Mouse (Mus musculus): ENCODE data around the gene Ncor2. TPM values are rescaled to one million over a fixed set of nuclear protein-coding genes. Genes with fewer than 3 reads are reported as not detected.

Ncor2 gene
- polyA plus RNA-seq, 1 experiment from 2014 or later = 34.9 TPM

- Histone ChIP-seq H3K4me1 (peaks cover 30% of the 10 kb centered on the region), H3K9ac (no peak overlapping the region), H3K4me2 (replicated peaks) (no peak overlapping the region), H3K36me3 (no peaks in the 10 kb centered on the region), H3K27ac (no peak overlapping the region), H3K27me3 (no peaks in the 10 kb centered on the region), H3K4me3 (no peak overlapping the region), H3K9me3 (no peaks in the 10 kb centered on the region)
- ATAC-seq (ENCODE audit: low FRiP score, low read depth) = no peak
- 38% methylated on average over 12 of the region's 12 CpGs for WGBS
These were observed 10.0 kb upstream of the Ncor2 start for GRCm38 (mm10) chr5:125188812-125189598.

- peak overlapping the region; percentile 35; the same call in 1 of the 2 replicates for H3K9ac ChIP-seq
- WGBS = 4% methylated on average over 6 of the region's 6 CpGs
These were observed 5.8 kb upstream of the Ncor2 start for GRCm38 (mm10) chr5:125184826-125185225.

GRCm38 (mm10) chr5:125183321-125184003 is 4.4 kb upstream of the Ncor2 start:
- Histone ChIP-seq H3K9ac (0 out of 2 replicates have a peak overlapping the region, but pooled peaks have one; percentile 25), H3K36me3 (no peaks in the 10 kb centered on the region), H3K4me2 (replicated peaks) (peak overlapping the region; percentile 42), H3K27me3 (no peaks in the 10 kb centered on the region), H3K27ac (peak overlapping the region; percentile 48; the same call in 1 of the 2 replicates), H3K4me3 (0 out of 2 replicates have a peak overlapping the region, but pooled peaks have one; percentile 0), H3K9me3 (no peaks in the 10 kb centered on the region), H3K4me1 (peaks cover 44% of the 10 kb centered on the region)
- WGBS = 25% methylated on average over 23 of the region's 23 CpGs
- no peak for ATAC-seq (ENCODE audit: low FRiP score, low read depth)

More at GRCm38 (mm10) chr5:125184826-125185225, 5.8 kb upstream of the Ncor2 start:
- Histone ChIP-seq H3K27ac (peak overlapping the region; percentile 90), H3K4me3 (no peak overlapping the region), H3K36me3 (no peaks in the 10 kb centered on the region), H3K9me3 (no peaks in the 10 kb centered on the region), H3K4me2 (replicated peaks) (0 out of 2 replicates have a peak overlapping the region, but pooled peaks have one; percentile 25), H3K27me3 (no peaks in the 10 kb centered on the region), H3K4me1 (peaks cover 43% of the 10 kb centered on the region)
- ATAC-seq (ENCODE audit: low FRiP score, low read depth) = peak; percentile 82

GRCm38 (mm10) chr5:125180630-125181263 is 1.7 kb upstream of the Ncor2 start:
- no peaks in the 10 kb centered on the region for H3K27me3 ChIP-seq
- H3K36me3 ChIP-seq = no peaks in the 10 kb centered on the region
- no peak overlapping the region for H3K9ac ChIP-seq
- H3K9me3 ChIP-seq = no peaks in the 10 kb centered on the region
- no peak overlapping the region for H3K4me3 ChIP-seq
- no peak overlapping the region; the same call in 1 of the 2 replicates for H3K27ac ChIP-seq
- no peak for ATAC-seq (ENCODE audit: low FRiP score, low read depth)
- no peak overlapping the region for H3K4me2 ChIP-seq (replicated peaks)
- H3K4me1 ChIP-seq = peaks cover 57% of the 10 kb centered on the region
- 82% methylated on average over 6 of the region's 6 CpGs for WGBS

GRCm38 (mm10) chr5:125179735-125180629 is 963 bp upstream of the Ncor2 start:
- WGBS = 4% methylated on average over 23 of the region's 25 CpGs
- peaks cover 57% of the 10 kb centered on the region for H3K4me1 ChIP-seq
- H3K27ac ChIP-seq = peak overlapping the region; percentile 94
- peak overlapping the region; percentile 54; the same call in 1 of the 2 replicates for H3K9ac ChIP-seq
- peak overlapping the region; percentile 94 for H3K4me3 ChIP-seq
- no peaks in the 10 kb centered on the region for H3K27me3 ChIP-seq
- ATAC-seq (ENCODE audit: low FRiP score, low read depth) = peak; percentile 14
- H3K4me2 ChIP-seq (replicated peaks) = peak overlapping the region; percentile 91
- no peaks in the 10 kb centered on the region for H3K9me3 ChIP-seq
- no peaks in the 10 kb centered on the region for H3K36me3 ChIP-seq

GRCm38 (mm10) chr5:125178171-125179006 is 630 bp downstream of the Ncor2 start:
- H3K9me3 ChIP-seq = no peaks in the 10 kb centered on the region
- no peaks in the 10 kb centered on the region for H3K36me3 ChIP-seq
- under 1% methylated on average over 57 of the region's 60 CpGs for WGBS
- peaks cover 55% of the 10 kb centered on the region for H3K4me1 ChIP-seq
- no peaks in the 10 kb centered on the region for H3K27me3 ChIP-seq
- ATAC-seq (ENCODE audit: low FRiP score, low read depth) = peak; percentile 7; the same call in 1 of the 2 replicates
- H3K4me2 ChIP-seq (replicated peaks) = peak overlapping the region; percentile 91
- peak overlapping the region; percentile 98 for H3K27ac ChIP-seq
- peak overlapping the region; percentile 95 for H3K9ac ChIP-seq
- peak overlapping the region; percentile 94 for H3K4me3 ChIP-seq

- Histone ChIP-seq H3K4me3 (peak overlapping the region; percentile 94), H3K27ac (peak overlapping the region; percentile 98), H3K36me3 (no peaks in the 10 kb centered on the region), H3K9ac (peak overlapping the region; percentile 95), H3K4me1 (peaks cover 60% of the 10 kb centered on the region), H3K9me3 (no peaks in the 10 kb centered on the region), H3K4me2 (replicated peaks) (peak overlapping the region; percentile 91), H3K27me3 (no peaks in the 10 kb centered on the region)
- under 1% methylated on average over 44 of the region's 44 CpGs for WGBS
- peak; percentile 30 for ATAC-seq (ENCODE audit: low FRiP score, low read depth)
These were observed 1.4 kb downstream of the Ncor2 start for GRCm38 (mm10) chr5:125177481-125178134.

GRCm38 (mm10) chr5:125176864-125177263 is 2.2 kb downstream of the Ncor2 start:
- Histone ChIP-seq H3K4me2 (replicated peaks) (peak overlapping the region; percentile 91), H3K9me3 (no peaks in the 10 kb centered on the region), H3K27ac (peak overlapping the region; percentile 98), H3K4me1 (peaks cover 68% of the 10 kb centered on the region), H3K9ac (peak overlapping the region; percentile 95), H3K36me3 (no peaks in the 10 kb centered on the region), H3K27me3 (no peaks in the 10 kb centered on the region), H3K4me3 (peak overlapping the region; percentile 94)
- WGBS = 9% methylated on average over 12 of the region's 12 CpGs
- ATAC-seq (ENCODE audit: low FRiP score, low read depth) = no peak

GRCm38 (mm10) chr5:125176370-125176766 is 2.7 kb downstream of the Ncor2 start:
- H3K27me3 ChIP-seq = no peaks in the 10 kb centered on the region
- H3K4me3 ChIP-seq = peak overlapping the region; percentile 94
- no peak overlapping the region for H3K27ac ChIP-seq
- H3K9me3 ChIP-seq = no peaks in the 10 kb centered on the region
- no peaks in the 10 kb centered on the region for H3K36me3 ChIP-seq
- WGBS = 34% methylated on average over 5 of the region's 5 CpGs
- peaks cover 73% of the 10 kb centered on the region for H3K4me1 ChIP-seq
- no peak for ATAC-seq (ENCODE audit: low FRiP score, low read depth)
- H3K9ac ChIP-seq = peak overlapping the region; percentile 95
- H3K4me2 ChIP-seq (replicated peaks) = peak overlapping the region; percentile 91

- no peak for ATAC-seq (ENCODE audit: low FRiP score, low read depth)
- Histone ChIP-seq H3K4me1 (peaks cover 77% of the 10 kb centered on the region), H3K27ac (no peak overlapping the region), H3K4me3 (no peak overlapping the region), H3K9me3 (no peaks in the 10 kb centered on the region), H3K36me3 (no peaks in the 10 kb centered on the region), H3K27me3 (no peaks in the 10 kb centered on the region), H3K9ac (peak overlapping the region; percentile 31; the same call in 1 of the 2 replicates), H3K4me2 (replicated peaks) (peak overlapping the region; percentile 91)
- 72% methylated on average over 9 of the region's 9 CpGs for WGBS
These were observed 3.2 kb downstream of the Ncor2 start for GRCm38 (mm10) chr5:125175673-125176369.

Data from limb, embryonic 13.5 days (tissue).